Mouse (Mus musculus) adrenal gland, adult 18-20 months (tissue): ENCODE measurements around the gene Map4k3. TPM values are rescaled to one million over a fixed set of nuclear protein-coding genes. Genes with fewer than 3 reads are reported as not detected.

Source experiments
- DNase-seq, 2 experiments: peaks; one replicate each; pipeline ENCODE4 v3.0.0; 2021 to 2022; ENCODE audit warnings: low spot score in 2 of 2
- total RNA-seq, 2 experiments: library from RNA; stranded (reverse); gene quantifications; 1 replicate in 1 of 2; 2 replicates in 1 of 2; pipeline ENCODE4 v1.2.3; 2021

Gene Map4k3
- total RNA-seq, 2 experiments from 2014 or later, result 37.5 to 40.7 TPM

GRCm38 (mm10) chr17:80638121-80638520, 90.2 kb downstream of the Map4k3 start:
- no peak for DNase-seq

- no peak for DNase-seq
These were observed 92.5 kb downstream of the Map4k3 start for GRCm38 (mm10) chr17:80635794-80636193.

- DNase-seq, result no peak
These were observed 95.4 kb downstream of the Map4k3 start for GRCm38 (mm10) chr17:80632846-80633245.

GRCm38 (mm10) chr17:80632354-80632753, 95.9 kb downstream of the Map4k3 start:
- DNase-seq, result no peak

- no peak for DNase-seq
These were observed 97.3 kb downstream of the Map4k3 start for GRCm38 (mm10) chr17:80631028-80631427.

GRCm38 (mm10) chr17:80624979-80625378, 103.3 kb downstream of the Map4k3 start:
- DNase-seq, result no peak

- DNase-seq, result no peak
These were observed 106.6 kb downstream of the Map4k3 start for GRCm38 (mm10) chr17:80621691-80622090.

GRCm38 (mm10) chr17:80620786-80621423, 107.4 kb downstream of the Map4k3 start:
- DNase-seq, result peak; percentile 50 to 58

- no peak for DNase-seq
These were observed 108.7 kb downstream of the Map4k3 start for GRCm38 (mm10) chr17:80619556-80619955.

GRCm38 (mm10) chr17:80618890-80619289, 109.4 kb downstream of the Map4k3 start:
- DNase-seq, result no peak

GRCm38 (mm10) chr17:80603806-80604205, 124.5 kb downstream of the Map4k3 start:
- no peak for DNase-seq

GRCm38 (mm10) chr17:80603079-80603625, 125.1 kb downstream of the Map4k3 start:
- DNase-seq, result no peak

- peak; percentile 15 to 33 for DNase-seq
These were observed 126.9 kb downstream of the Map4k3 start for GRCm38 (mm10) chr17:80601371-80601770.

GRCm38 (mm10) chr17:80583051-80583450, 145.2 kb downstream of the Map4k3 start:
- DNase-seq, result no peak

- DNase-seq, result no peak
These were observed 148.4 kb downstream of the Map4k3 start for GRCm38 (mm10) chr17:80579901-80580300.

GRCm38 (mm10) chr17:80579089-80579488, 149.2 kb downstream of the Map4k3 start:
- no peak for DNase-seq

GRCm38 (mm10) chr17:80578041-80578440, 150.2 kb downstream of the Map4k3 start:
- no peak for DNase-seq

GRCm38 (mm10) chr17:80577639-80578038, 150.6 kb downstream of the Map4k3 start, which contains the start of gene Cdkl4:
Gene Cdkl4, minus strand, starts transcription at chr17:80577813.
- DNase-seq, result no peak

GRCm38 (mm10) chr17:80577214-80577613, 151.1 kb downstream of the Map4k3 start:
- DNase-seq, result peak; percentile 33 to 36

- DNase-seq, result no peak
These were observed 153.3 kb downstream of the Map4k3 start for GRCm38 (mm10) chr17:80575008-80575407.

GRCm38 (mm10) chr17:80574471-80574965, 153.8 kb downstream of the Map4k3 start:
- DNase-seq, result no peak

- no peak for DNase-seq
These were observed 155.9 kb downstream of the Map4k3 start for GRCm38 (mm10) chr17:80572187-80572935.
